Mouse (Mus musculus) spleen, postnatal 14 days (tissue): Measurements from ENCODE around the gene Zic3.

Experiments
- DNase-seq, 2 experiments: peaks; one replicate each; pipeline ENCODE4 v3.0.0; 2021 to 2022; ENCODE audit warnings: low spot score in 2 of 2

Gene Zic3

GRCm38 (mm10) chrX:58042512-58042911 lies 20.0 kb downstream of the Zic3 start:
- no peak for DNase-seq
